Mouse (Mus musculus) skeletal muscle tissue, adult 2 months (tissue): Measurements from ENCODE around the gene Cldn34b2.
"Not testable (repeated sequence)": the region's sequence is repeated elsewhere in the genome, so short reads cannot be mapped to it uniquely, and the experiment has no call there.

ENCODE experiments used
- DNase-seq: peaks from one replicate; pipeline ENCODE4 v3.0.0-alpha.2; 2012; ENCODE audit warnings: low read depth, low spot score

Gene Cldn34b2

GRCm38 (mm10) chrX:155128312-155128711 is at the start of gene Cldn34b2:
TSS of gene Cldn34b2 (minus strand) at chrX:155128412.
- not testable (repeated sequence) for DNase-seq

DNA sequence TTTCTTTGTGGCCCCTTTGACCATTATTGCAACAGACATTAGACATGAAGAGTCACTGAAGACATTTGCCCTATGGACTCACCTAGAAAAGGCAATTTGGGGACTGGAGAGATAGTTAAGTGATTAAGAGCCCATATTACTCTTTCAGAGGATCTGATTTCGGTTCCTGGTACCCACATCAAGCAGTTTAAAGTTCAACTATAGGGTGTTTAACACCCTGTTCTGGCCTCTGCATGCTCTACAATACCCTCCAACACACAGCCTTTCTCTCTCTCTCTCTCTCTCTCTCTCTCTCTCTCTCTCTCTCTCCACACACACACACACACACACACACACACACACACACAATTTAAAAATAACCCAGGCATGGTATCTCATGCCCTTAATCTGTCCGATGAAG is 49.4 kb upstream of the Cldn34b2 start:
- DNase-seq: no peak

- no peak for DNase-seq
Observed at GRCm38 (mm10) chrX:155177230-155177629, 49.0 kb upstream of the Cldn34b2 start.

- DNase-seq: no peak
Observed at GRCm38 (mm10) chrX:155175568-155175967, 47.4 kb upstream of the Cldn34b2 start.

DNA sequence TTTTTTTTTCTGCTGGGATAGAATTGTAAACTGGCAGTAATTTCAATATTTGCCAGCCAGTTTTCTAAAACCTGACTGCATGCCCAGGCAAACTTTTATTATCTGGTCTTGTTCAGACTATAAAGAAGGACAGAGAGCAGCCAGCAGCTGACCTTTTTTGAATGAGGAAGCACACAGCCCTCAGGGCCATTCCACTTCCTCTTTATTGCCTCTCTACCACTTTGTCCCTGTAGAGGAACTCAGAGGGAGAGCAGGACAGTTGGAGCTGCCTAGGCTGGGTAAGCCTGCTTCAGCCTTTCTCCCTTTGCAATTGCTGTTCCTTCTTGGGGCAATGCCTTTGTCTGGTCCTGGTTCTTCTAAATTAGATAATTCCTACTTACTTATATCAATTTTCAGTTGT is 44.1 kb upstream of the Cldn34b2 start:
- DNase-seq: no peak

- DNase-seq: no peak
Observed at GRCm38 (mm10) chrX:155171754-155172153, 43.5 kb upstream of the Cldn34b2 start.

DNA sequence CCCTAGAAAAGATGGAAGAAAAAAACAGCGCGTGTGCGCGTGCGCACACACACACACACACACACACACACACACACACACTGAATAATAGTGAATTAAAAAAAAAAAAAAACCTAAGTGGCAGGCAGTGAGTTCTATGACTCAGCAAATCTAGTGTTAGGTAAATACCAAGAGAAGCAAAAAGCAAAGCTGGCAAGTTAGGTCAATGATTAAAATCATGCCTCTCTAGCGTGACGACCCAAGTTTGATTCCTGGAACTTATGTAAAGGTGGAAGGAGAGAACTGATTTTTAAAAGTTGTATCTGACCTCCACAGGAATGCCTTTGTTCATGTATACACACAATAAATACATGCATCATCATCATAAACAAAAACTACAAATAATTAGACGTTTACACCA is 41.7 kb upstream of the Cldn34b2 start:
- no peak for DNase-seq

DNA sequence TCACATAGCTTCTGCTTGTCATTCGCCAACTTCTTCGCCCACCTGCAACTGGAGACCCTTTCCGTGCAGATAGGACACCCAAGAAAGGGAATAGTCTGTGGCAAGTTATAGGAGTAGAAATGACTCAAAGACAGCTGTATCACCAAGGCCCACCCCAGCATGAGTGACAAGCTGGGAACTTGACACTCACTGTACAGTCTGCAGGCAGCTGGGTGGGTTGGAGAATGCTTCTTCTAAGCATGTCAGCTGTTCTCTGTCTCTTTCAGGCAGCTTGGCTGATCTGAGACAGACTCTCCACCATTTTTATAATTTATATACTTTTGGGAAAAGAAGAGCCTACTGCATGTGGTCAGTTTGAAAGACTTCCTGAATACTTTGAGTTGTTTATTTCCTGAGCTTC is 39.5 kb upstream of the Cldn34b2 start:
- no peak for DNase-seq

DNA sequence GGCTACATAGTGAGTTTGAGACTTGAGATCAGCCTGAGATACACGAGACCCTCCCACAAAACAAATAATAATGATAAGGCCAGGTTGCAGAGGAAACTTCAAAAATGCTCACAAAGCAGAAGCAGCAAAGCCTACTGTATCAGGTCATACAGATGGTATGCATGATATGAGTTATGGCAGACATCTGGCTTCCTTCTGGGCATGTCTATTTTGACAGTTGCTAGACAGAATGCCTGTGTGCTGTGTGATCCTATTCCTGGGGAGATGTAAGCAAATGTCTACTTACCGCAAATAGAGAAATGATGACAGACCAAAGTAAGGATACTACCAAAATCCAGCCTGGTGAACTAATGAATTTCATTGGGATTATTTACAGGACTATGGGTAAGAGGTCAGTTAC is 38.1 kb upstream of the Cldn34b2 start:
- no peak for DNase-seq

- no peak for DNase-seq
Observed at GRCm38 (mm10) chrX:155163553-155163952, 35.3 kb upstream of the Cldn34b2 start.

GRCm38 (mm10) chrX:155151868-155152267 is 23.7 kb upstream of the Cldn34b2 start:
- DNase-seq: no peak

GRCm38 (mm10) chrX:155144718-155145117 is 16.5 kb upstream of the Cldn34b2 start:
- peak; percentile 33 for DNase-seq

GRCm38 (mm10) chrX:155098024-155098423 is 30.2 kb downstream of the Cldn34b2 start:
- DNase-seq: peak; percentile 4

DNA sequence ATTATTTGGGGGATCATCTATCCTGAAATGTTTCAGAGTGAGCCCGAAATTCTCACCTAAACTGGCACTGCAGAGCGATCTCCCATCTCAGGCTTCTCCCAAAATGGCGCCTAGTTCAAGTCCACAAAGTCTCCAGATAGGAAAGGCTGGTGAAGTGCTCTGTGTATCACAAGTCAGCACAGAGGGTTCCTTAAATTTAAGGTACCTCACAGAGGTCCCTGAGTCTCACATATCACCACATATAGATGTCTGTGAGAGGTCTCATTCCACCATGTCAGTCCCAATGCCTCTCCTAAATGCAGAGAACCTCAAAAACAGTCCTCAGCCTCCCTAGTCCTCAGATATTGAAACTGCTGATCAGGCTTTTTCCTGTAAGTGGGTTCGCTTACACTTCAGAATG is 34.6 kb downstream of the Cldn34b2 start, which contains the start of gene Magea2:
Gene Magea2, minus strand, starts transcription at position 101 of the 400 bp plus-strand sequence.
- not testable (repeated sequence) for DNase-seq

- not testable (repeated sequence) for DNase-seq
Observed at GRCm38 (mm10) chrX:155089693-155090092, 38.5 kb downstream of the Cldn34b2 start, which contains the start of gene Magea1. TSS of gene Magea1 (minus strand) at chrX:155089793.
